Mouse (Mus musculus): ENCODE measurements around the gene Dusp3. TPM values are rescaled to one million over a fixed set of nuclear protein-coding genes. Genes with fewer than 3 reads are reported as not detected.
A peak's percentile ranks its signal among the peaks of the same experiment; 100 is the strongest.

Gene Dusp3
- polyA plus RNA-seq, 1 experiment from 2014 or later: 27.6 TPM

DNA sequence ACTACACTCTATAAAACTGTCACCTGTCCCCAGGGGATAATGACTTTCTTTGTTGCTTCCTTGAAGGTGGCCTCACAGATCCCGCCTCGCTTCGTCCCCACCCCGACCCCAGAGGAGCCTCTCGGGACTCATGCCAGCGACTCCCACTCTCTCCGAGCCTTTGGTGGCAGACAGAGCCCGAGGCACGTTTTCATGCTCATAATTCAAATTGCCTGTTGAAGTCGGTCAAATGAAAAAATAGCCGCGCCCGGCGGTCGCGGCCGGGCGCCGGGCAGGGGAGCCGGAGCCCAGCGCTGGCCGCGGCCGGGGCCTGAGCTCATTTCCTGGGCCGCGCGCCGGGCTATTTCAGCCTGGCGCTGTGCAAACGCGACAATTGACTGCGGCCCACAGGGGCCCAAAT, 49.7 kb downstream of the Dusp3 start:
- Histone ChIP-seq H3K4me2 (ENCODE audit: low read depth, low read length) (peak overlapping the region; percentile 87), H3K9me3 (ENCODE audit: control insufficient read depth, low read length) (no peaks in the 10 kb centered on the region), H3K9ac (ENCODE audit: low read depth, low read length) (peak overlapping the region; percentile 70), H3K4me3 (ENCODE audit: low read length) (peak overlapping the region; percentile 48), H3K27ac (ENCODE audit: low read length) (no peak overlapping the region), H3K4me1 (ENCODE audit: control insufficient read depth, insufficient read depth, low read length) (peaks cover 7% of the 10 kb centered on the region; the same call in 1 of the 2 replicates), H3K36me3 (ENCODE audit: control insufficient read depth, insufficient read depth, low read length) (no peaks in the 10 kb centered on the region), H3K27me3 (replicated peaks; ENCODE audit: control insufficient read depth, insufficient read depth, low read length) (no peaks in the 10 kb centered on the region; the same call in 1 of the 2 replicates)
- under 1% methylated on average over 32 of the region's 32 CpGs for WGBS
- peak; percentile 53 for ATAC-seq

DNA sequence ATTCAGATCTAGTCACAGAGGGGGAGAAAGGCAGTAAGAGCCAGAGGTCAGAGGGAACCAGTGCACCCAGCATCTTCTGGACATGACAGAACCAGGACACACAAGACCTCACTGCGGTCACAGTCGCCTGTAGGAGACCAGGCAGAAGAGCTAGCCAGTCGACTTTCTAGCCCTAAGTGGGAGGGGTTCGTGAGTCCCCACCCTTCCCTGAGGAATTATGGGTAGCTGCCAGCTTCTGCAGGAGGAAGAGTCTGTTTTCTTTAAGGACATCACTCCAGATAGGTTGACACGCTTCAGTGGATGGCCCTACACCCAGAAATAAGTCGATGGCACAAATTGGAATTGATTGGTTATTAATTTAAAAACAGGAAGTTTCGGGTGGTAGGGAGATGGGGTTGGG, 50.4 kb downstream of the Dusp3 start:
- Histone ChIP-seq H3K27ac (ENCODE audit: low read length) (no peak overlapping the region), H3K36me3 (ENCODE audit: control insufficient read depth, insufficient read depth, low read length) (no peaks in the 10 kb centered on the region), H3K9me3 (ENCODE audit: control insufficient read depth, low read length) (no peaks in the 10 kb centered on the region), H3K9ac (ENCODE audit: low read depth, low read length) (no peak overlapping the region), H3K4me2 (ENCODE audit: low read depth, low read length) (no peak overlapping the region), H3K4me1 (ENCODE audit: control insufficient read depth, insufficient read depth, low read length) (peaks cover 7% of the 10 kb centered on the region; the same call in 1 of the 2 replicates), H3K27me3 (replicated peaks; ENCODE audit: control insufficient read depth, insufficient read depth, low read length) (no peaks in the 10 kb centered on the region; the same call in 1 of the 2 replicates), H3K4me3 (ENCODE audit: low read length) (no peak overlapping the region)
- WGBS: 47% methylated on average over 7 of the region's 7 CpGs
- ATAC-seq: peak; percentile 36; the same call in 1 of the 2 replicates

DNA sequence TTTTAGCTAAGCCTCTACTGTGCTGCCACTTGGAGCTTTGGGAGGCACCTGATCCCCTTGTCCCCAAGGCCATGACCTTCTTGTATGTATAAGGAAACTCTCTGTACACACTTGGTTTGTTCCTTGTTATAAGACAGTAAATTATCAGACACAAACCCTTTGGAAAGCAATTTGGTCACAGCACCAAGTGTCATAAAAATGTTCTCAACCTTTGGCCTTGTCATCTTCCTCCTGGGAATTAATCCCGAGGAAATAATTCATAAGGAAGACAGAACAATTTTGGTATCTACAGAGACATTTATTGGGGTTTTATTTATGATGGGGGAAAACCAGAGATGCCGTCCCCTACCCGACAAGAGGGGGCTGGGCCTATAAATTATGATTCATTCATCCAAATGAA, 51.1 kb downstream of the Dusp3 start:
- 63% methylated on average over 3 of the region's 3 CpGs for WGBS
- H3K4me2 ChIP-seq (ENCODE audit: low read depth, low read length): no peak overlapping the region
- no peaks in the 10 kb centered on the region for H3K36me3 ChIP-seq (ENCODE audit: control insufficient read depth, insufficient read depth, low read length)
- no peak overlapping the region for H3K9ac ChIP-seq (ENCODE audit: low read depth, low read length)
- H3K27me3 ChIP-seq (replicated peaks; ENCODE audit: control insufficient read depth, insufficient read depth, low read length): no peaks in the 10 kb centered on the region; the same call in 1 of the 2 replicates
- peaks cover 7% of the 10 kb centered on the region; the same call in 1 of the 2 replicates for H3K4me1 ChIP-seq (ENCODE audit: control insufficient read depth, insufficient read depth, low read length)
- H3K4me3 ChIP-seq (ENCODE audit: low read length): no peak overlapping the region
- no peak overlapping the region for H3K27ac ChIP-seq (ENCODE audit: low read length)
- no peak for ATAC-seq
- H3K9me3 ChIP-seq (ENCODE audit: control insufficient read depth, low read length): no peaks in the 10 kb centered on the region

DNA sequence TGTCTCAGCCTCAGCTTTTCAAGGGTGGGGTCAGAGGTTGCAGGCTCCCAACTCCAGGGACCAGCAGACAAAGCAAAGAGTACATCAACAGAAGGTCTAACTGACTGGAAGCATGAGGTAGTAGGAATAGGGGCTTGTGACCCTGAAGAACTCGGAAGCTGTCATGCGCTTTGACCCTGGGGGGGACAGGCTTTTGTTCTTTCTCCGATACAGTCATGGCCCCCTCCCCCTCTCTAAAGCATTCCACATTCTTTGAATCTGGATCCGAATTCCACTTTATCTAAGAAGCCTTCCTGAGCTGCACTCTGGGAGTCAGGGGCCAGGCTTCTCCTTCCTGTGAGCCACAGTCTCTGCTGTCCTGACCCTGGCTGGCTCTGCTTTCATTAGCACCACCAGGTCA, 54.8 kb downstream of the Dusp3 start:
- Histone ChIP-seq H3K27me3 (replicated peaks; ENCODE audit: control insufficient read depth, insufficient read depth, low read length) (no peaks in the 10 kb centered on the region), H3K4me1 (ENCODE audit: control insufficient read depth, insufficient read depth, low read length) (0 out of 2 replicates have a peak, but pooled peaks cover 3% of the 10 kb centered on the region), H3K27ac (ENCODE audit: low read length) (no peak overlapping the region), H3K36me3 (ENCODE audit: control insufficient read depth, insufficient read depth, low read length) (no peaks in the 10 kb centered on the region), H3K4me2 (ENCODE audit: low read depth, low read length) (no peak overlapping the region), H3K9me3 (ENCODE audit: control insufficient read depth, low read length) (no peaks in the 10 kb centered on the region), H3K4me3 (ENCODE audit: low read length) (no peak overlapping the region), H3K9ac (ENCODE audit: low read depth, low read length) (no peak overlapping the region)
- ATAC-seq: no peak
- WGBS: 56% methylated on average over 4 of the region's 4 CpGs

DNA sequence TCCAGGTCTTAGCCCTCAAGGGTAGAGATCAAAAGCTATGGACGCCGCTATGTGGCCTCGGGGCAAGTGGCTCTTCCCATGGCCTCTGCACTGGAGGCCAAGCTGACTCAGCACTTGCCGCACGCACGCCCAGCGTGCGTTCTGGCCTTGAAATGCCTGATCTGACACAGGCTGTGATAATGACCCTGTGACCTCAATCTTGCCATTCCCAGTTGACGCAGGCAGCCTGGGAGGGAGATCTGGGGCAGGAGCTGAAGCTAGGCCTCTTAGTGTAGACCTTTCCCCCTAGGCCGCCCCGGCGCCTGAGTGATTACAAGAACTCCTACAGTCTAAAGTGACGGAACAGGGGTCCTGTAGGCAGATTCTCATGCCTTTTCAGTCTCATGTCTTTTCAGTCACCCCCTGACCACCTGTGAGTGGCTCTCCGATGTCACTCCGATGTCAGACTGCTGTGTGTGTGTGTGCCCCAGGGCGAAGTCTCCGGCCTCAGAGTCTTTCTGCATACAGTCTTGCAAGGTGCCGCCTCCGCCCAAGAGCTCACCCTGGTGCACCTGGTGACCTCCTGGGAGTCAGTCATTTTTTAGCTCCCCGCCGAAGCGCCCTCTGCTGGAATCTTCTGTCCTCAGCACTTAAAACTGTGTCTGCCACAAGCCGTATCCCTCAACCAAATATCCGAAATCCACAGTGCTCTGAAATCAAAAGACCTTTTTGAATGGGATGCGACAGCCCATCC, 58.6 kb downstream of the Dusp3 start:
- 31% methylated on average over 25 of the region's 25 CpGs for WGBS

DNA sequence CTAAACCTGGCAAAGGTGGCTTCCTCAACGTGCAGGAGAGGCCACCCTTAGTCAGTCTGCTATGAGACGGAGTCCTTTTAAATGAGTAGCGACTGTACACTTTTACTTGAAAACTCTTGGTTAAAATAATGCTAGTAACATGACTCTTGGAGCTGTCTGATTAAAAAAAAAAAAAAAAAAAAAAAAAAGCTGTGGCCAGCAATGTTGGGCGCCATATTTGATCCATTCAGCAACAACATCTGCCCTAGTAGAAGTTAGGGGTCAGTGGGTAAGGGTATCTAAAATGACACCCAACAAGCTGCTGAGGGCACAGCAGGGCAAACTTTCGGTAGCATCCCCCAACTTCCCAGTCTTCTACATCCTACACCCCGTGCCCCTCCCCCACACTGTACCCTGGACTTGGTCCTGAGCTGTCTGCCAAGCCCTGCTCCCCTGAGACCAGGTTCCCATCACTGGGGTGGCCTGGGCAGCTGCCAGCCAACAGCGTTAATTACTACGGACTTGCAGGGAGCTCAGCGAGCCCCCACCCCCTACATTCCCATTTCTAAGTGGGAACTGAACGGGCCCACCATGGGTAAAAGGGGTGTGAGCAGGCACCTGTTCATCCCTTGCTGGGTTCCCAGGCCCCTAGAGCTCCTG, 59.7 kb downstream of the Dusp3 start:
- H3K36me3 ChIP-seq (ENCODE audit: control insufficient read depth, insufficient read depth, low read length): no peaks in the 10 kb centered on the region
- no peak for ATAC-seq
- WGBS: 87% methylated on average over 10 of the region's 10 CpGs
- H3K27me3 ChIP-seq (replicated peaks; ENCODE audit: control insufficient read depth, insufficient read depth, low read length): no peaks in the 10 kb centered on the region
- H3K9me3 ChIP-seq (ENCODE audit: control insufficient read depth, low read length): no peaks in the 10 kb centered on the region
- no peak overlapping the region for H3K4me2 ChIP-seq (ENCODE audit: low read depth, low read length)
- H3K4me1 ChIP-seq (ENCODE audit: control insufficient read depth, insufficient read depth, low read length): no peaks in the 10 kb centered on the region
- no peak overlapping the region for H3K27ac ChIP-seq (ENCODE audit: low read length)
- H3K4me3 ChIP-seq (ENCODE audit: low read length): no peak overlapping the region
- H3K9ac ChIP-seq (ENCODE audit: low read depth, low read length): no peak overlapping the region

More for the DNA sequence above, 58.6 kb downstream of the Dusp3 start:
- no peaks in the 10 kb centered on the region for H3K36me3 ChIP-seq (ENCODE audit: control insufficient read depth, insufficient read depth, low read length)
- H3K4me3 ChIP-seq (ENCODE audit: low read length): no peak overlapping the region
- H3K27ac ChIP-seq (ENCODE audit: low read length): no peak overlapping the region
- no peaks in the 10 kb centered on the region for H3K27me3 ChIP-seq (replicated peaks; ENCODE audit: control insufficient read depth, insufficient read depth, low read length)
- H3K4me1 ChIP-seq (ENCODE audit: control insufficient read depth, insufficient read depth, low read length): no peaks in the 10 kb centered on the region
- no peak overlapping the region for H3K9ac ChIP-seq (ENCODE audit: low read depth, low read length)
- no peak overlapping the region for H3K4me2 ChIP-seq (ENCODE audit: low read depth, low read length)
- H3K9me3 ChIP-seq (ENCODE audit: control insufficient read depth, low read length): no peaks in the 10 kb centered on the region
- ATAC-seq: no peak

DNA sequence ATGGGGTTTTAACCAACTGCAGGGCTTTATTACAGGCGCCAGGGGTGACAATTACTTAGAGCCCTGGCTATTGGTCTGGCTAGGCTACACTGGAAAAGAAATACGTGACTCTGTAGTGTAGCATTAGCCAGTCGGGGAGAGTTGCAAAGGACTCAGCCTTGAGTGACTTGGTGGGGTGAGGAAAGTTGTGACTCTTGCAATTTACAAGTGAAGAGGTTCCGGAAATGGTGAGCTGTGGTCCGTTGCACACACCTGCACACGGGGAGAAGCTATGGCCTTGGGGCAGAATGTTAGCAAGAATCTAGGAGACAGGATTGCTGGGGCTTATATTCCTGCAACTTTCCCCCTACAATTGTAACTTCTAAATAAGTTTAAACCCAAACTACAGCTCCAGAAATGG, 61.2 kb downstream of the Dusp3 start:
- no peaks in the 10 kb centered on the region for H3K4me1 ChIP-seq (ENCODE audit: control insufficient read depth, insufficient read depth, low read length)
- no peaks in the 10 kb centered on the region for H3K9me3 ChIP-seq (ENCODE audit: control insufficient read depth, low read length)
- ATAC-seq: no peak
- H3K36me3 ChIP-seq (ENCODE audit: control insufficient read depth, insufficient read depth, low read length): no peaks in the 10 kb centered on the region
- H3K9ac ChIP-seq (ENCODE audit: low read depth, low read length): no peak overlapping the region
- H3K4me2 ChIP-seq (ENCODE audit: low read depth, low read length): no peak overlapping the region
- H3K27ac ChIP-seq (ENCODE audit: low read length): no peak overlapping the region
- WGBS: 70% methylated on average over 6 of the region's 6 CpGs
- no peak overlapping the region for H3K4me3 ChIP-seq (ENCODE audit: low read length)
- H3K27me3 ChIP-seq (replicated peaks; ENCODE audit: control insufficient read depth, insufficient read depth, low read length): no peaks in the 10 kb centered on the region

DNA sequence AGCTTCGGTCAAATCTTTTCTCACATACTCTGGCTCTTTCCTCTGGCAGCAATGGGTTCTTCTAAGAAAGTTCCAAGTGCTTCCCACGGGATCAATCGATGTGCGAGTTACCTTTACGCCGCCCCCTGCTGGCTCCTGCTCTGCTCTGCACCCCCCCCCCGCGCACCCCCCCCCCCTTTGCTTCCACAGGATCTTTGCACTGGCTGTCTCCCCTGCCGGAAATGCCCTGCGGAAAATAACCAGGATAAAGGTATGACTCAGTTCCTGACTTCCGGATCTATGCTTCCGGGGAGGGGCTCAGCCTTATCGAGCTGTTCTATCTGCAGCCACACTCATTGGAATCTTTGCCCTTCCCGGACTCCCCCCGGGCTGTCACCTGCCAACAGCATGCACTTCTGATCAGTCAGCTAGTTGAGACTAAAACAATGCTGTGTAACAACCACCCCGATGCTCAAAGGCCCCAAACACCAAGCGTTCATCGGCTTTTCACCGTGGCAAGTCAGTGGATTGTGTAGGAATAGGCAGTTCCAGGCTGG, 62.3 kb downstream of the Dusp3 start:
- Histone ChIP-seq H3K4me1 (ENCODE audit: control insufficient read depth, insufficient read depth, low read length) (no peaks in the 10 kb centered on the region), H3K9me3 (ENCODE audit: control insufficient read depth, low read length) (no peaks in the 10 kb centered on the region), H3K9ac (ENCODE audit: low read depth, low read length) (no peak overlapping the region), H3K27me3 (replicated peaks; ENCODE audit: control insufficient read depth, insufficient read depth, low read length) (no peaks in the 10 kb centered on the region), H3K4me2 (ENCODE audit: low read depth, low read length) (no peak overlapping the region), H3K4me3 (ENCODE audit: low read length) (no peak overlapping the region), H3K36me3 (ENCODE audit: control insufficient read depth, insufficient read depth, low read length) (no peaks in the 10 kb centered on the region), H3K27ac (ENCODE audit: low read length) (no peak overlapping the region)
- WGBS: 68% methylated on average over 19 of the region's 19 CpGs
- ATAC-seq: no peak

DNA sequence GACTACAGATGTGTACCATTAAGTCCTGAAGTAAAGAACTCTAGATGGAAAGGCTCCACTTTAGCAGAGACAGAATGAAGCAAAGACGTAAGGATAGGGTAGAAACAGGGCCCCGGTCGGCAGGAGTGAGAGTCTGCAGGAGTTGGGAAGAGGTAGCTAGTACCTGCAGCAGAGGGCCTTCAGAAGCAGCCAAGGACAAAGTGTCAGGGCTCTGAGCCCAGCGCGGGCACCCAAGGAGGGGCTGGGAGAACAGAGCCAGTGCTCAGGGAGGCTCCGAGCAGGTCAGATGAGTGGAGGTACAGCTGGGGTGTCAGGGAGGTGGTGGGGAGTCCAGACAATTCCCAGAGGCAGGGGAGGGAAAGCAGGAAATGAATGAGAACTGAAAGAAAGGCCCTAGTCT, 62.8 kb downstream of the Dusp3 start:
- ATAC-seq: no peak
- H3K27me3 ChIP-seq (replicated peaks; ENCODE audit: control insufficient read depth, insufficient read depth, low read length): no peaks in the 10 kb centered on the region
- no peak overlapping the region for H3K4me2 ChIP-seq (ENCODE audit: low read depth, low read length)
- H3K9me3 ChIP-seq (ENCODE audit: control insufficient read depth, low read length): no peaks in the 10 kb centered on the region
- no peak overlapping the region for H3K9ac ChIP-seq (ENCODE audit: low read depth, low read length)
- H3K27ac ChIP-seq (ENCODE audit: low read length): no peak overlapping the region
- 80% methylated on average over 6 of the region's 6 CpGs for WGBS
- no peaks in the 10 kb centered on the region for H3K36me3 ChIP-seq (ENCODE audit: control insufficient read depth, insufficient read depth, low read length)
- no peaks in the 10 kb centered on the region for H3K4me1 ChIP-seq (ENCODE audit: control insufficient read depth, insufficient read depth, low read length)
- H3K4me3 ChIP-seq (ENCODE audit: low read length): no peak overlapping the region
